Comparison of ENCODE assay signal across 16 mouse cellular contexts in the genomic region with DNA sequence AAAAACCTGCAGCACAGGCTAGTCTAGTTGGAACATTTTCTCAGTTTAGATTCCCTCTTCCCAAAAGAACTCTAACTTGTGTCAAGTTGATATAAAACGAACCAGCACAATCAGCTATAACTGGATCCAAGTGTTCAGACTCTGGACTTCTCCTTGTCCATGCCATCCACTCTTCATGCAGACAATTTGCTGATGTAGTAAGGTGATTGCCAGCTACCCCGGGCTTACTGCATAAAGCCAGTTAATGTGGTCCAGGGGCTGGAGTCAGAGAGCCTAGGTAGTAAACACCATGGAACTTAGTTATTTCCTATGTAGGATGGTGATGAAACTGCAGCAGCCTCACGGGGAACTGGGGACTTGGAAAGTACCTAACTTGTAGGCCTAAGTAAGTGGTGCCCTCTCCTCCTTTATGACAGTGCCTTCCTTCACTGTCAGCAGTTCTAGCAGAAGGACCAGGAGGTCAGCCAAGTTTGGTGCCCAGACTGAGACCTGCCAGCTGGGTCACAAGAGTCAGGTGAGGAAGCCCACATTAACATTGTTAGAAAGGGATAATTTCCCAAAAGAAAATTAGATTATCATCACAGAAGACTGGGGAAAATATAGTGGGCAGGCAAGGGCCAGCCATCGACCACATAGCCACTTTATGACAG.
"Had no signal": no experiment of that assay in that cellular context is flagged by ENCODE, and none has a peak within 500 bp of the region (broad histone marks: within the 10 kb centered on the region; RNA-seq: fewer than 3 reads in every experiment).

No protein-coding gene starts in this region.

- H3K27me3 ChIP-seq: hindbrain, embryonic 15.5 days; limb, embryonic 12.5 days; limb, embryonic 15.5 days; liver, embryonic 13.5 days; stomach, embryonic 15.5 days had no signal

- H3K9me3 ChIP-seq: hindbrain, embryonic 15.5 days; limb, embryonic 12.5 days; limb, embryonic 15.5 days; liver, embryonic 13.5 days; stomach, embryonic 15.5 days had no signal

- H3K4me2 ChIP-seq: hindbrain, embryonic 15.5 days; limb, embryonic 12.5 days; limb, embryonic 15.5 days; liver, embryonic 13.5 days; midbrain, embryonic 11.5 days; stomach, embryonic 15.5 days had no signal

- H3K4me3 ChIP-seq: hindbrain, embryonic 15.5 days; limb, embryonic 12.5 days; limb, embryonic 15.5 days; liver, embryonic 13.5 days; stomach, embryonic 15.5 days had no signal

- H3K9ac ChIP-seq: hindbrain, embryonic 15.5 days; limb, embryonic 12.5 days; limb, embryonic 15.5 days; liver, embryonic 13.5 days; stomach, embryonic 15.5 days had no signal

- DNase-seq: left cerebral cortex, postnatal 4 days; liver, embryonic 13.5 days; lung, adult 2 months; lung, postnatal 14 days; lung, postnatal 4 days; midbrain, embryonic 14.5 days; retina, postnatal 1 day; right cerebral cortex, postnatal 25 days; spleen, adult 18-20 months; thymus, postnatal 25 days had no signal

- H3K27ac ChIP-seq: hindbrain, embryonic 15.5 days; limb, embryonic 12.5 days; limb, embryonic 15.5 days; liver, embryonic 13.5 days; stomach, embryonic 15.5 days had no signal

- H3K4me1 ChIP-seq: limb, embryonic 12.5 days; limb, embryonic 15.5 days; stomach, embryonic 15.5 days had no signal

- ATAC-seq: intestine, postnatal 0 days had no signal

- H3K36me3 ChIP-seq: hindbrain, embryonic 15.5 days; limb, embryonic 12.5 days; limb, embryonic 15.5 days; liver, embryonic 13.5 days; stomach, embryonic 15.5 days had no signal
